Mouse (Mus musculus): ENCODE data around the gene Tyms.
"Not testable (repeated sequence)": the region's sequence is repeated elsewhere in the genome, so short reads cannot be mapped to it uniquely, and the experiment has no call there.

Gene Tyms

GRCm38 (mm10) chr5:30103340-30103739 lies 29.9 kb upstream of the Tyms start:
- no peak for DNase-seq (ENCODE audit: low read depth in 2 of 2, low spot score in 2 of 2)

- no peak for DNase-seq (ENCODE audit: low read depth in 2 of 2, low spot score in 2 of 2)
Measured at GRCm38 (mm10) chr5:30098260-30098659, 24.8 kb upstream of the Tyms start.

GRCm38 (mm10) chr5:30095731-30096130 lies 22.3 kb upstream of the Tyms start:
- DNase-seq (ENCODE audit: low read depth in 2 of 2, low spot score in 2 of 2): no peak

- DNase-seq (ENCODE audit: low read depth in 2 of 2, low spot score in 2 of 2): no peak
Measured at GRCm38 (mm10) chr5:30094399-30094798, 21.0 kb upstream of the Tyms start.

GRCm38 (mm10) chr5:30092701-30093100 lies 19.3 kb upstream of the Tyms start:
- DNase-seq (ENCODE audit: low read depth in 2 of 2, low spot score in 2 of 2): no peak

- DNase-seq (ENCODE audit: low read depth in 2 of 2, low spot score in 2 of 2): no peak
Measured at GRCm38 (mm10) chr5:30072377-30072776, 1.0 kb downstream of the Tyms start.

GRCm38 (mm10) chr5:30071677-30072076 lies 1.7 kb downstream of the Tyms start:
- no peak for DNase-seq (ENCODE audit: low read depth in 2 of 2, low spot score in 2 of 2)

- no peak for DNase-seq (ENCODE audit: low read depth in 2 of 2, low spot score in 2 of 2)
Measured at GRCm38 (mm10) chr5:30067726-30068125, 5.7 kb downstream of the Tyms start.

GRCm38 (mm10) chr5:30059607-30060006 lies 13.8 kb downstream of the Tyms start:
- not testable (repeated sequence) for DNase-seq (ENCODE audit: low read depth in 2 of 2, low spot score in 2 of 2)

GRCm38 (mm10) chr5:30058216-30058731 lies 15.1 kb downstream of the Tyms start:
- no peak for DNase-seq (ENCODE audit: low read depth in 2 of 2, low spot score in 2 of 2)

- not testable (repeated sequence) for DNase-seq (ENCODE audit: low read depth in 2 of 2, low spot score in 2 of 2)
Measured at GRCm38 (mm10) chr5:30039841-30040240, 33.6 kb downstream of the Tyms start.

- not testable (repeated sequence) for DNase-seq (ENCODE audit: low read depth in 2 of 2, low spot score in 2 of 2)
Measured at GRCm38 (mm10) chr5:30039324-30039723, 34.1 kb downstream of the Tyms start.

GRCm38 (mm10) chr5:30037111-30037510 lies 36.3 kb downstream of the Tyms start:
- not testable (repeated sequence) for DNase-seq (ENCODE audit: low read depth in 2 of 2, low spot score in 2 of 2)

- not testable (repeated sequence) for DNase-seq (ENCODE audit: low read depth in 2 of 2, low spot score in 2 of 2)
Measured at GRCm38 (mm10) chr5:30035862-30036261, 37.6 kb downstream of the Tyms start.

- DNase-seq (ENCODE audit: low read depth in 2 of 2, low spot score in 2 of 2): peak in 1 of 2 experiments; percentile 0
Measured at GRCm38 (mm10) chr5:30014580-30014979, 58.8 kb downstream of the Tyms start.

GRCm38 (mm10) chr5:30012726-30013503 lies 60.5 kb downstream of the Tyms start, which contains the start of gene Il6:
Il6 (plus strand) TSS chr5:30013114.
- no peak for DNase-seq (ENCODE audit: low read depth in 2 of 2, low spot score in 2 of 2)

All from CD8-positive naive resting alpha-beta T cell, adult 2 months (primary cell).